Mouse (Mus musculus): ENCODE data around the gene Soat2. TPM values are rescaled to one million over a fixed set of nuclear protein-coding genes. Genes with fewer than 3 reads are reported as not detected.

Soat2 gene
- under 1 TPM in 1 of 2 experiments, not detected in 1; 0.11 TPM for total RNA-seq (2021)

DNA sequence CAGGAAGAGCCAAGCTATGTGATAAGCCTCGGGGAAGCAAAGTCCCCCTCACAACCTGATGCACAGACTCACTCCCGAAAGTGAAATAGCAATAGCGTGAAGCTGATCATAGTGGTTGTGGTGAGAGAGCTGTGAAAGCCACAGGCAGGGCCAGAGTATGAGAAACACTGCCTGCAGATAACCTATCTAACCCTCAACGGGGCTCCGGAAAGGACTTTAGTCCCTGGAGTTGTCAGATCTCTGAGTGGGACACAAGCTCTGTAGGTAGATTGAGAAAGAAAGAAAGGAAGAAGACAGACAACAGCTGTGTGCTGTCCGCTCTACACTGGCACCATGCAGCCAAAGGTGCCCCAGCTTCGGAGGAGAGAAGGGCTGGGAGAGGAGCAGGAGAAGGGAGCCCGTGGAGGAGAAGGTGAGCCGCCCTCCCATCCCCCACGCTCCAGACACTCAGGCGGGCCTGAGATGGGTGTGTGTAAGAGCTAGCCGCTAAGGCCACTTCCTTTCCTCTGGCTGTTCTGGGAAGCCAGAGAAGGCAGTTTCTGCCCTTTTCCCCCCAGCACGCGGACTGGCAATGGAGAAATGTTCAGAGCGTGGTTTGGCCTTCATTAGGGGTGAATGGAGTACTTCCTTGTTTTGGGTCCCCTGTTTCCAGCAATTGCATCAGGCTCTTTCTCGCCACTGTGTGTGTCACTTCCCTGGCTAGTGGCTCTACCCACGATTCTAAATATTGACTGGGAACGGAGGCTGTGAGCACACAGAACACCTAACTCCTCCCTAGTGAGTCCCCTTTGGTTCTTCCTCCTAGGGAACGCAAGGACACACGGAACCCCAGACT is at the start of gene Soat2:
Gene Soat2, plus strand, starts transcription at position 226 of the 835 bp plus-strand sequence.
- peak; percentile 36 for DNase-seq (ENCODE audit: low spot score)
- intact Hi-C loops (cut with DNase I): no loop called here

- intact Hi-C loops (cut with DNase I): loop anchor here (10.0 kb wide), 1 partner anchor 304 kb away; the partner anchor contains the start of gene Sp1
- no peak for DNase-seq (ENCODE audit: low spot score)
These were observed 49.2 kb upstream of the Soat2 start for GRCm38 (mm10) chr15:102100996-102101671.

DNA sequence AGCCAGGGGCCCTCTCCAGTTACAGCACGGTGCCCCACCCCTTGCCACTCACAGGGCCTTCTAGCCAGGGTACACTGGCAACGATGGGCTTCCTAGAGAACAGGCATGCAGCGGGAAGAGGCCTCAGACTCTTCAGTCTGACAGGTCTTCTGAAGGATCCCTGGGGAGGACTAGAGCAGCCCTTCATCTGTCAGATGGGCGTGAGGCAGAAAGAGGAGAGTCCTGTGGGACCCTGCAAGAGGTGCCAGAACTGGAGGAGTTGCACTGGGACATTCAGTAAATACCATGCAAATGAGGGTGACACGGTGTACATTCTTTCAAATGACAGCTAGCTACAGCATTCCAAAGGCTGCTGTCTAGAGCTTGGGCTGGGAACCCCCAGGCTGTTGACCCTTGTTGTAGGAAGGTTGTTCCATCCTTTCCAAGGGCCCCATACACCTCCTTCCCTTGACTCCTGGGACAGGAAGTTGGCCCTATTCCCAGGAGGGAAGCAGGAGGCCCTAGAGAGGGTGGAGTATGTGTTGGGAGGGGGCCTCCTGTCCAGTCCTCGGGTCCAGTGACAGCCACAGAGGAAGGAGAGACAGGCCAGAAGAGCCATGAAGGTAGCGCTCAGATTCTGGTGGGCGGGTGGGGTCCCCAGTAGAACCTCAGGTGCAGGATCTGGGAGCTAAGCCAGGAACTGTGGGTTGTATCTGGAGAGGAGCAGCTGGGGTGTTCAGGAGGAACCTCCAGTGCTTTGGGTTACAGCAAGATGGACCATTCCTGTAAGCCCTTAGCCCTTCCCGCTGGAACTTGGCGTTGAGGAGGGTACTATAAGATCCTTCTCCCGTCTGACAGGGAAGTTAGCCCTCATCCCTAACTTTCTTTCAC is 48.4 kb upstream of the Soat2 start:
- peak; percentile 80 for DNase-seq (ENCODE audit: low spot score)
- intact Hi-C loops (cut with DNase I): loop anchor here (10.0 kb wide), 1 partner anchor 303 kb away; the partner anchor contains the start of gene Sp1

GRCm38 (mm10) chr15:102102548-102103121 is 47.7 kb upstream of the Soat2 start:
- DNase-seq (ENCODE audit: low spot score): peak; percentile 81

DNA sequence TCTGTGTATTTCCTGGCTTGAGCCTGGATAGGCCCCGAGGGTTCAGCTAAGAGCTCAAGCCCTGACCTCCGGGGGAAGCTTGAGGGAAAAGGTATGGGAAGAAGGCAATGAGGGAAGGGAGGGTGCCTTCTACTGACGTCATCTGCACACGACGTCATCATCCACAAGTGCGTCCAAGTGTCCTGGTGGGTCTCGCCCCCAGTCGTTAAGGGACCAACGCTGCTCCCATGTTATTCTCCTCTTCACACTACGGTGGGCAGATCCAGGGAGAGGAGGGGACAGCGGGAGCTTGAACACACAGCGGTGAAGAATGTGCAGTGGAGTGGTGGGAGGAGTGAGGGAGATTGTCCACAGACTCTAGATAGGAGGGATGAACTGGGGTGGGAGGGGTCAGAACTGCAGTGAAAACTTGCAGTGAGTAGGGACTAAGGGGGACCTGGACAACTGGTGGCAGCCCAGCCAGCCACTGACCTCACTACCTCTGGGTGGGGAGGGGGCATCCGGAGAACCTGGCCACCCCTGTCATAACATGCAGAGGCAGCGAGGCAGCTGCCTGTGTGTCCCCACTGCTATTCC is 46.9 kb upstream of the Soat2 start:
- no peak for DNase-seq (ENCODE audit: low spot score)
- intact Hi-C loops (cut with DNase I): loop anchor here (10.0 kb wide), 1 partner anchor 301 kb away; the partner anchor contains the start of gene Sp1

More at GRCm38 (mm10) chr15:102102548-102103121, 47.7 kb upstream of the Soat2 start:
- intact Hi-C loops (cut with DNase I): loop anchor here (10.0 kb wide), 1 partner anchor 302 kb away; the partner anchor contains the start of gene Sp1

DNA sequence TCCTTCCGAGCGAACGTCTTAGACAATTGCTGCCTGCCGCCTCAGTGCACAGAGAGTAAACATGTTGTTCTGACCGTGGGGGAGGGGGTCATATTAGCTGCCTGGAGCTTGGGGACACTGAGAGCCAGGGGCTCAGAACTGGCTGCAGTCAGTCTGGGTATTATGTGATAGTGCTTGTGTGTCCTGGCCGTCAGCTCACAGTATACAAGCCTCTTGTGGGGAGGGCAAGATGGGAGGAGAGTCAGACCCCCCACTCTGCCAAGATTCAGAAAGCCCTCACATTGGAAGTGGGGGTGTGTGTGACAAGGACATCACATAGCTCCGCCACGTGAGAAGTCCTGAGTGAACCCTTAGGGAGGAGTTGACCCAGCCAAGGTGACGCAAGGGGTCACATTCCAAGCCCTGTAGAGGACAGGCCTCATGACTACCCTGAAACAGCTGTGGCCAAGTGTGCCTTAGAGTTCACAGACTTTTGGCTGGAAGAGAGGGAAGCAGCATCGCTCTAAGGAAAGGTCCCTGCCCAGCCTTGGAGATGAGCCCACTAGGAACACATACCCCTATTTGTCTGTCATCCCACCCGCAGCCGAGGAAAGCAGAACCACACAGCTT is 46.3 kb upstream of the Soat2 start:
- intact Hi-C loops (cut with DNase I): loop anchor here (10.0 kb wide), 1 partner anchor 301 kb away; the partner anchor contains the start of gene Sp1
- DNase-seq (ENCODE audit: low spot score): peak; percentile 93

DNA sequence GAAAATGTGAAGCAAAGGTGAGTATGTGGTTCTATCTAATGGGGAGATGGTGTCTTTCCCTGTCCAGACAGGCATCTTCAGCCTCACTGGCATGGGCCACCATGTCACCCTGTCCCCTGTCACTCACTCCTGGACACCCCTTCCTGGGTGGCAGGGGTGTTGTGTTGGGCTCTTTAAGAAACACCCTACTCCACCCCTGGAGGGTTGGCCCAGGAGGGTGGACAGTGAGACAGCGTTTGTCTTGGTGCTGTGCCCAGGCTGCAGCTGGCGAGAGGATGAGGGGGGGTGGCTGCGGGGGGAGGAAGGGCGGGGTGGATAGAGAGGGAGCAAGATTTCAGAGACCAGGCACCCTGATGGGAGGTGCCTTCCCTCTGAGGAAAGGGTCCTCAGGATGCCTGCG is 45.0 kb upstream of the Soat2 start:
- peak; percentile 80 for DNase-seq (ENCODE audit: low spot score)
- intact Hi-C loops (cut with DNase I): loop anchor here (10.0 kb wide), 1 partner anchor 299 kb away; the partner anchor contains the start of gene Sp1

DNA sequence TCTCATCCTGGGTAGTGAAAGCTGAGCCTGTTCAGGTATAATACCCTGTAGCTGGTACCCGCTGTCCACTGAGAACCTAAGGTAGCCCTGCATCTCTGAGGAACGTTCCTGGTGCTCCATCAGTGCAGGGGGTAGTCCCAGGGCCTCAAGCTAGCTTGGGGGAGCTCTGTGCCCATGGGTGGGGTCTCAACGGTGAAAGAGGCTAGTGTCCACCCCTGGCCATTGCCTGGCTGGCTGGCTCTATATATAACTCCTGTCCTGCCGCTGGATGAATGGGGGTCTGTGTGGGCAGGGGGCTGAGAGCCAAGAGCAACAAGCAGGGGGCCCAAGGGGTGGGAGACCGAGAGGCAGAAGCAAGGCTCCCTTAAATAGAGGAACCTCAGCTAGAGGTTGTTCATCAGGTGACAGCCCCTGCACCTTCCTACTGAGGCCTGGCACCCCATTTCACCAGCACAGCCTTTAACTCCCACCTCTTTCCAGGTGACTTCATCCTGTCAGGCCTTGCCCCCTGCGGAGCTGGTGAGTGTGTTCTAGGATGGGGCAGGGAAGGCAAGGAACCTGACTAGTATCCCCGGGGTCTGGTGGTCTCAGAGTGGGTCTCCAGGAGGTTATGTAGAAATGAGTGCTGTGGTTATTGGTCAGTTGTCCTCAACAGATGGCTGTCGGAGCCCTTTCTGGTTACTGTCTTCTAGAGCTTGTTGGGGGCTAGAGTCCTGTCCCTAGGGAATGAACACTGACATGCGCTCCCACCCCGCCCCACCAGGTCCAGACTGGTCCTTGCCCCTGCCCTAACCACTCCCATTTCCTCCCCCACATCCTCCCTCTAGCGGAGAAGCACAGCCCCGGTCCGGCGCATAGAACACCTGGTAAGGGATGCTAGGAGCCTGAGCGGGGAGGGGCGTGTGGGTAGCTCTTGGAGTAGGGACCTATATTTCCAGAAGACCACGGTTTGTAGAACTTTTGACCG is 44.3 kb upstream of the Soat2 start:
- intact Hi-C loops (cut with DNase I): loop anchor here (10.0 kb wide), 1 partner anchor 299 kb away; the partner anchor contains the start of gene Sp1
- no peak for DNase-seq (ENCODE audit: low spot score)

GRCm38 (mm10) chr15:102106754-102107456 is 43.4 kb upstream of the Soat2 start:
- intact Hi-C loops (cut with DNase I): loop anchor here (10.0 kb wide), 1 partner anchor 298 kb away; the partner anchor contains the start of gene Sp1
- no peak for DNase-seq (ENCODE audit: low spot score)

GRCm38 (mm10) chr15:102107689-102108573 is 42.4 kb upstream of the Soat2 start:
- intact Hi-C loops (cut with DNase I): loop anchor here (1.0 to 10.0 kb wide), 2 partner anchors 38 to 297 kb away; partner anchors contain the start of gene Sp1
- no peak for DNase-seq (ENCODE audit: low spot score)

DNA sequence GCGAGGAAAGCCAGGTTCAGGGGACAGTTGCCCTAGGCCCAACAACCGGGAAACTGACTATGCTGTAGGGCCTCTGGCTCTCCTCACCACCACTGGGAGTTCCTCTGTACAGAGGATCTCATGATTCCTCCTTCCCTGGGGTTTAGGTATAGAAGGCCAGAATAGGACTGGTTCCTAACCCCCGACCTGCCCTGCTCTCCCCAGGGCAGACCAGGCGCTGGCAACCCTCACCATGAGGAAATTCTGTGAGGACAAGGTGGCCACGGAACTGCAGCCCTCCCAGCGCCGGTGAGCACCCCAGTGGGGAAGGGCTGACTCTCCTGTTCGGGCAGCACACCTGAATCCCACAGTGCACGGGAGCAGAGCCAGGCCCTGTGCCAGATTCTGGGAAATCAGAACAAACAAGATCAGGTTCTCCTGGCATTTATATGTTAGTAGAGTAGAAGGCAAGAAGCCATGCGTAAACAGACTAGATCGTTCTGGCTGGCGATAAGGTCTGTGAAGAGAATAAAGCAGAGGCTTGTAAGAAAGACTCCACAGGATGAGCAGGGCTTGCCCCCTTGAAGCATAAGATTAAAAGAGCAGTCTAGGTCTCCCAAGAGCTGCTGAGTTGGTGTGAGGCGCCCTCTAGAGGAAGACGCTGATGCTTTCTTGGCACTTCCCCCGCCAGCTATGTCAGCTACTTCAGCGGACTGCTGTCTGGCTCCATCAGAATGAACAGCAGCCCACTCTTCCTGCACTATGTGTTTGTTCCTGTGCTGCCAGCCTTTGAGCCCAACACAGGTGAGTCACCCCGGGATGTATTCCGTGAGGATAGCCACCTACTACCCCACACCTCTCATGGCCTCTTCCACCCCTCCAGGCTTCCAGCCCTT is 41.4 kb upstream of the Soat2 start:
- intact Hi-C loops (cut with DNase I): loop anchor here (1.0 to 10.0 kb wide), 2 partner anchors 37 to 296 kb away; partner anchors contain the start of gene Sp1
- no peak for DNase-seq (ENCODE audit: low spot score)

DNA sequence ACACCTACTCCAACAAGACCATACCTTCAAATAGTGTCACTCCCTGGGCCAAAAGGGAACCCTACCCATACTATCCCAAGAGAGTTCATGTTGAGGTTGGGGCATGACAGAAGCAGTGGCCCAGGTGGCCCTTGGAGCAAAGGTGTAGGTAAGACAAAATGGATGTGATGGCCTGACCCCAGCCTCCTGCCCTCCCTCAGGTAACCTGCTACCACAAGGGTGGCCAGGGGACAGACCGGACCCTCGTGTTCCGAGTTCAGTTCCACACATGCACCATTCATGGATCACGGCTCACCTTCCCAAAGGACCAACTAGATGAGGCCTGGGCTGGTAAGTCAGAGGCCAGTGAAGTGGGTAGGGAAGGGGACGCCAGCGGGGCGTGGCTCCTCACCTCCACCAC is 40.1 kb upstream of the Soat2 start:
- intact Hi-C loops (cut with DNase I): no loop called here
- no peak for DNase-seq (ENCODE audit: low spot score)

GRCm38 (mm10) chr15:102110701-102111494 is 39.4 kb upstream of the Soat2 start:
- no peak for DNase-seq (ENCODE audit: low spot score)
- intact Hi-C loops (cut with DNase I): no loop called here

DNA sequence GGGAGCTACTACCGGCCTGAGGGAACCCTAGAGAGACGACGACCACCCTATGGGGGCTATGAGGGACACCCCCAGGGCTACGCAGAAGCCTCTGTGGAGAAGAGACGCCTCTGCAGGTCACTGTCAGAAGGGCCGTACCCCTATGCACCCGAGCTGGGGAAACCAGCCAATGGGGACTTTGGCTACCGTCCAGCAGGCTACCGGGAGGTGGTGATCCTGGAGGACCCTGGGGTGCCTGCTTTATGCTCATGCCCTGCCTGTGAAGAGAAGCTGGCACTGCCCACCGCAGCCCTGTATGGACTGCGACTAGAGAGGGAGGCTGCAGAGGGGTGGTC is 38.9 kb upstream of the Soat2 start:
- intact Hi-C loops (cut with DNase I): no loop called here
- no peak for DNase-seq (ENCODE audit: low spot score)
